Mouse (Mus musculus): ENCODE results near the gene Pear1. TPM values are rescaled to one million over a fixed set of nuclear protein-coding genes. Genes with fewer than 3 reads are reported as not detected.
A peak's percentile ranks its signal among the peaks of the same experiment; 100 is the strongest.

Pear1 gene
- polyA plus RNA-seq, 1 experiment from 2014 or later, result 6.9 TPM

- ATAC-seq (ENCODE audit: low FRiP score, low TSS enrichment), result peak; percentile 85; the same call in 1 of the 2 replicates
- H3K9me3 ChIP-seq (ENCODE audit: control insufficient read depth, low read length), result no peaks in the 10 kb centered on the region
These were observed 68.1 kb downstream of the Pear1 start for GRCm38 (mm10) chr3:87755964-87756363.

DNA sequence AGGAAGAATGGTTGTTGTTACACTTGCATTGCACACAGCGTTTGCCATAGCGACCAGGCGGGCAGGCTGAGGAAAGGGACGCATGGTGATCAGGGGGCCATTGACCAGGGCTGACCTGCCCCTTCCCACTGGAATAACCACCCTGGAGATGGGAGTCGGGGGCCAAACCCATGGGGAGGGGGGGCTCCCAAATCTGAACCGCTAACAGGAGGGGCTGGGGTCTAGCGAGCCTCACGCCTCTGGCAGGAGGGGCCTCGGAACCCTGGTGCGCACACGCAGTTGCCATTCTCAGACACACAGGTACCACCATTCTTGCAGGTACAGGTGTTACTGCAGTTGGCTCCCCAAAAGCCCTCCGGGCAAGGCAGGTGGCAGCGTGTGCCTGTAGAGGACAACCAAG lies 70.3 kb downstream of the Pear1 start:
- ATAC-seq (ENCODE audit: low FRiP score, low TSS enrichment) (no peak), DNase-seq (no peak)
- Histone ChIP-seq H3K36me3 (ENCODE audit: control insufficient read depth, insufficient read depth, low read length) (no peaks in the 10 kb centered on the region), H3K4me3 (replicated peaks; ENCODE audit: low read depth, low read length) (no peak overlapping the region), H3K9ac (replicated peaks; ENCODE audit: low read length) (no peak overlapping the region), H3K9me3 (ENCODE audit: control insufficient read depth, low read length) (no peaks in the 10 kb centered on the region), H3K27ac (replicated peaks; ENCODE audit: low read depth, low read length) (no peak overlapping the region), H3K4me1 (ENCODE audit: control insufficient read depth, insufficient read depth, low read length) (no peaks in the 10 kb centered on the region), H3K4me2 (ENCODE audit: low read length) (no peak overlapping the region), H3K27me3 (ENCODE audit: control insufficient read depth, insufficient read depth, low read length) (0 out of 2 replicates have a peak, but pooled peaks cover 4% of the 10 kb centered on the region)
- WGBS, result 81% methylated on average over 13 of the region's 13 CpGs

More at GRCm38 (mm10) chr3:87755964-87756363, 68.1 kb downstream of the Pear1 start:
- WGBS, result 2% methylated on average over 24 of the region's 24 CpGs
- Histone ChIP-seq H3K27ac (replicated peaks; ENCODE audit: low read depth, low read length) (no peak overlapping the region), H3K27me3 (ENCODE audit: control insufficient read depth, insufficient read depth, low read length) (0 out of 2 replicates have a peak, but pooled peaks cover 4% of the 10 kb centered on the region), H3K36me3 (ENCODE audit: control insufficient read depth, insufficient read depth, low read length) (no peaks in the 10 kb centered on the region), H3K4me2 (ENCODE audit: low read length) (peak overlapping the region; percentile 48), H3K4me3 (replicated peaks; ENCODE audit: low read depth, low read length) (peak overlapping the region; percentile 22), H3K4me1 (ENCODE audit: control insufficient read depth, insufficient read depth, low read length) (no peaks in the 10 kb centered on the region), H3K9ac (replicated peaks; ENCODE audit: low read length) (peak overlapping the region; percentile 21; the same call in 1 of the 2 replicates)
- DNase-seq, result peak; percentile 90

- ATAC-seq (ENCODE audit: low FRiP score, low TSS enrichment), result no peak
- H3K36me3 ChIP-seq (ENCODE audit: control insufficient read depth, insufficient read depth, low read length), result no peaks in the 10 kb centered on the region
- 83% methylated on average over 3 of the region's 3 CpGs for WGBS
These were observed 71.5 kb downstream of the Pear1 start for GRCm38 (mm10) chr3:87752567-87752966.

GRCm38 (mm10) chr3:87749977-87750376 lies 74.1 kb downstream of the Pear1 start:
- H3K36me3 ChIP-seq (ENCODE audit: control insufficient read depth, insufficient read depth, low read length), result no peaks in the 10 kb centered on the region
- no peak overlapping the region for H3K9ac ChIP-seq (replicated peaks; ENCODE audit: low read length)
- no peak for ATAC-seq (ENCODE audit: low FRiP score, low TSS enrichment)
- H3K4me2 ChIP-seq (ENCODE audit: low read length), result no peak overlapping the region
- no peak overlapping the region for H3K4me3 ChIP-seq (replicated peaks; ENCODE audit: low read depth, low read length)
- 91% methylated on average over 12 of the region's 12 CpGs for WGBS
- no peaks in the 10 kb centered on the region for H3K27me3 ChIP-seq (ENCODE audit: control insufficient read depth, insufficient read depth, low read length)
- DNase-seq, result no peak
- no peak overlapping the region for H3K27ac ChIP-seq (replicated peaks; ENCODE audit: low read depth, low read length)
- peaks cover 10% of the 10 kb centered on the region for H3K4me1 ChIP-seq (ENCODE audit: control insufficient read depth, insufficient read depth, low read length)
- no peaks in the 10 kb centered on the region for H3K9me3 ChIP-seq (ENCODE audit: control insufficient read depth, low read length)

More at GRCm38 (mm10) chr3:87752567-87752966, 71.5 kb downstream of the Pear1 start:
- Histone ChIP-seq H3K4me1 (ENCODE audit: control insufficient read depth, insufficient read depth, low read length) (0 out of 2 replicates have a peak, but pooled peaks cover 2% of the 10 kb centered on the region), H3K4me2 (ENCODE audit: low read length) (no peak overlapping the region), H3K9me3 (ENCODE audit: control insufficient read depth, low read length) (no peaks in the 10 kb centered on the region), H3K9ac (replicated peaks; ENCODE audit: low read length) (no peak overlapping the region), H3K27ac (replicated peaks; ENCODE audit: low read depth, low read length) (no peak overlapping the region), H3K4me3 (replicated peaks; ENCODE audit: low read depth, low read length) (no peak overlapping the region), H3K27me3 (ENCODE audit: control insufficient read depth, insufficient read depth, low read length) (0 out of 2 replicates have a peak, but pooled peaks cover 4% of the 10 kb centered on the region)
- DNase-seq, result no peak

GRCm38 (mm10) chr3:87749036-87749435 lies 75.1 kb downstream of the Pear1 start:
- H3K9ac ChIP-seq (replicated peaks; ENCODE audit: low read length), result no peak overlapping the region
- H3K4me3 ChIP-seq (replicated peaks; ENCODE audit: low read depth, low read length), result no peak overlapping the region
- ATAC-seq (ENCODE audit: low FRiP score, low TSS enrichment) (no peak), DNase-seq (peak; percentile 54)
- H3K4me2 ChIP-seq (ENCODE audit: low read length), result no peak overlapping the region
- peaks cover 10% of the 10 kb centered on the region for H3K4me1 ChIP-seq (ENCODE audit: control insufficient read depth, insufficient read depth, low read length)
- H3K27ac ChIP-seq (replicated peaks; ENCODE audit: low read depth, low read length), result no peak overlapping the region
- H3K9me3 ChIP-seq (ENCODE audit: control insufficient read depth, low read length), result no peaks in the 10 kb centered on the region
- 18% methylated on average over 5 of the region's 5 CpGs for WGBS
- no peaks in the 10 kb centered on the region for H3K36me3 ChIP-seq (ENCODE audit: control insufficient read depth, insufficient read depth, low read length)
- no peaks in the 10 kb centered on the region for H3K27me3 ChIP-seq (ENCODE audit: control insufficient read depth, insufficient read depth, low read length)

DNA sequence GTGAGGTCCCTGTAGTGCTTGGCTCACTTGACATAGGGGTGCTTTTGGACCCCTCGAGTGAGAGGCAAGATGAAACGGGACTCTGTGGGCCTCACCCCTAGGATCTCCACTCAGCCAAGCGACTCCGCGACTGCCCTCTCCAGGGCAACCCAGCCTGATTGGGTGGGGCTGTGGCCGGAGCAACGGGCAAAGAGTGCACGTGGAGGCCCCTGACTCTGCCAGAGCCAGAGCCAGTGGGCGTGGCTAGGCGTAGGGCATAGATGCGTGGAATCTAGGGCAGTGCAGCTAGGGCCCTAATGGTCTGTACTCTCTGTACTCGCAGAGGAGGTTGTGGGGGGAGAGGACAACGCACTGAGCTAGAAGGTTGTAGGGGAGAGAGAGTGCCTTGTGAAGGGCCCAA lies 75.7 kb downstream of the Pear1 start, which contains the start of gene Lrrc71:
Lrrc71 (minus strand) TSS at position 195 of the 400 bp plus-strand sequence.
- Histone ChIP-seq H3K36me3 (ENCODE audit: control insufficient read depth, insufficient read depth, low read length) (no peaks in the 10 kb centered on the region), H3K9me3 (ENCODE audit: control insufficient read depth, low read length) (no peaks in the 10 kb centered on the region), H3K27ac (replicated peaks; ENCODE audit: low read depth, low read length) (no peak within 1 kb of the TSS), H3K4me1 (ENCODE audit: control insufficient read depth, insufficient read depth, low read length) (peaks cover 10% of the 10 kb centered on the region), H3K4me3 (replicated peaks; ENCODE audit: low read depth, low read length) (no peak within 1 kb of the TSS), H3K27me3 (ENCODE audit: control insufficient read depth, insufficient read depth, low read length) (no peaks in the 10 kb centered on the region), H3K4me2 (ENCODE audit: low read length) (no peak within 1 kb of the TSS), H3K9ac (replicated peaks; ENCODE audit: low read length) (no peak within 1 kb of the TSS)
- DNase-seq, result no peak
- WGBS, result 40% methylated on average over 13 of the region's 13 CpGs
- ATAC-seq (ENCODE audit: low FRiP score, low TSS enrichment), result no peak

- H3K36me3 ChIP-seq (ENCODE audit: control insufficient read depth, insufficient read depth, low read length), result peaks cover 8% of the 10 kb centered on the region; the same call in 1 of the 2 replicates
- peaks cover 10% of the 10 kb centered on the region for H3K4me1 ChIP-seq (ENCODE audit: control insufficient read depth, insufficient read depth, low read length)
- no peak overlapping the region for H3K27ac ChIP-seq (replicated peaks; ENCODE audit: low read depth, low read length)
- DNase-seq, result peak; percentile 20
- ATAC-seq (ENCODE audit: low FRiP score, low TSS enrichment), result no peak
- no peak overlapping the region; the same call in 1 of the 2 replicates for H3K9ac ChIP-seq (replicated peaks; ENCODE audit: low read length)
- H3K4me2 ChIP-seq (ENCODE audit: low read length), result peak overlapping the region; percentile 41
- WGBS, result 23% methylated on average over 18 of the region's 18 CpGs
- H3K27me3 ChIP-seq (ENCODE audit: control insufficient read depth, insufficient read depth, low read length), result no peaks in the 10 kb centered on the region
- H3K9me3 ChIP-seq (ENCODE audit: control insufficient read depth, low read length), result no peaks in the 10 kb centered on the region
- H3K4me3 ChIP-seq (replicated peaks; ENCODE audit: low read depth, low read length), result no peak overlapping the region
These were observed 79.0 kb downstream of the Pear1 start for GRCm38 (mm10) chr3:87745036-87745659.

- H3K27me3 ChIP-seq (ENCODE audit: control insufficient read depth, insufficient read depth, low read length), result no peaks in the 10 kb centered on the region
- no peaks in the 10 kb centered on the region for H3K9me3 ChIP-seq (ENCODE audit: control insufficient read depth, low read length)
- DNase-seq, result no peak
- no peak for ATAC-seq (ENCODE audit: low FRiP score, low TSS enrichment)
- H3K36me3 ChIP-seq (ENCODE audit: control insufficient read depth, insufficient read depth, low read length), result peaks cover 16% of the 10 kb centered on the region
- H3K27ac ChIP-seq (replicated peaks; ENCODE audit: low read depth, low read length), result no peak overlapping the region
- no peak overlapping the region for H3K4me2 ChIP-seq (ENCODE audit: low read length)
- H3K9ac ChIP-seq (replicated peaks; ENCODE audit: low read length), result no peak overlapping the region
- WGBS, result 89% methylated on average over 4 of the region's 4 CpGs
- no peak overlapping the region for H3K4me3 ChIP-seq (replicated peaks; ENCODE audit: low read depth, low read length)
- peaks cover 10% of the 10 kb centered on the region for H3K4me1 ChIP-seq (ENCODE audit: control insufficient read depth, insufficient read depth, low read length)
These were observed 80.2 kb downstream of the Pear1 start for GRCm38 (mm10) chr3:87743927-87744326.

GRCm38 (mm10) chr3:87742735-87743134 lies 81.4 kb downstream of the Pear1 start:
- Histone ChIP-seq H3K4me3 (replicated peaks; ENCODE audit: low read depth, low read length) (no peak overlapping the region), H3K4me1 (ENCODE audit: control insufficient read depth, insufficient read depth, low read length) (peaks cover 7% of the 10 kb centered on the region), H3K4me2 (ENCODE audit: low read length) (no peak overlapping the region), H3K9ac (replicated peaks; ENCODE audit: low read length) (no peak overlapping the region), H3K27me3 (ENCODE audit: control insufficient read depth, insufficient read depth, low read length) (no peaks in the 10 kb centered on the region), H3K36me3 (ENCODE audit: control insufficient read depth, insufficient read depth, low read length) (peaks cover 26% of the 10 kb centered on the region), H3K27ac (replicated peaks; ENCODE audit: low read depth, low read length) (no peak overlapping the region), H3K9me3 (ENCODE audit: control insufficient read depth, low read length) (no peaks in the 10 kb centered on the region)
- WGBS, result 91% methylated on average over 16 of the region's 16 CpGs
- ATAC-seq (ENCODE audit: low FRiP score, low TSS enrichment) (no peak), DNase-seq (no peak)
